Mouse (Mus musculus) gastrocnemius, adult 8-10 months (tissue): ENCODE data around the gene Rarres2. TPM values are rescaled to one million over a fixed set of nuclear protein-coding genes. Genes with fewer than 3 reads are reported as not detected.
A peak's percentile ranks its signal among the peaks of the same experiment; 100 is the strongest.
"Not testable (repeated sequence)": the region's sequence is repeated elsewhere in the genome, so short reads cannot be mapped to it uniquely, and the experiment has no call there.

Source experiments
- DNase-seq, 2 experiments: peaks; one replicate each; pipeline ENCODE4 v3.0.0; 2022; ENCODE audit warnings: low spot score in 2 of 2
- total RNA-seq, 4 experiments: library from RNA; stranded (reverse); gene quantifications; 2 replicates each; pipeline ENCODE4 v1.2.4; 2022

Rarres2 gene
- total RNA-seq, 4 experiments from 2014 or later: 7.5 to 24.6 (median 14.4) TPM

- peak; percentile 76 to 87 for DNase-seq
Observed at GRCm38 (mm10) chr6:48541560-48542450, 30.8 kb downstream of the Rarres2 start.

- DNase-seq: no peak
Observed at GRCm38 (mm10) chr6:48540721-48541120, 31.9 kb downstream of the Rarres2 start.

GRCm38 (mm10) chr6:48539860-48540259 lies 32.7 kb downstream of the Rarres2 start:
- DNase-seq: no peak

GRCm38 (mm10) chr6:48538841-48539737 lies 33.5 kb downstream of the Rarres2 start:
- peak; percentile 70 to 77 for DNase-seq

GRCm38 (mm10) chr6:48537105-48537954 lies 35.3 kb downstream of the Rarres2 start, which contains the start of gene Atp6v0e2:
Atp6v0e2 (plus strand) TSS chr6:48537615.
- peak; percentile 58 to 82 for DNase-seq

- DNase-seq: no peak
Observed at GRCm38 (mm10) chr6:48536091-48536490, 36.5 kb downstream of the Rarres2 start.

GRCm38 (mm10) chr6:48534913-48535312 lies 37.7 kb downstream of the Rarres2 start:
- DNase-seq: no peak

- DNase-seq: no peak
Observed at GRCm38 (mm10) chr6:48533475-48533874, 39.1 kb downstream of the Rarres2 start.

- no peak for DNase-seq
Observed at GRCm38 (mm10) chr6:48530862-48531261, 41.7 kb downstream of the Rarres2 start.

GRCm38 (mm10) chr6:48529871-48530440 lies 42.6 kb downstream of the Rarres2 start:
- no peak for DNase-seq

GRCm38 (mm10) chr6:48529261-48529660 lies 43.3 kb downstream of the Rarres2 start:
- DNase-seq: no peak

GRCm38 (mm10) chr6:48527901-48528300 lies 44.7 kb downstream of the Rarres2 start:
- no peak for DNase-seq

GRCm38 (mm10) chr6:48524882-48525281 lies 47.7 kb downstream of the Rarres2 start:
- DNase-seq: not testable (repeated sequence)

Other genes starting within 250 kb of the Rarres2 start
- 10 to 100 TPM; 15.6 to 18.6 (median 18.1) TPM for gene Krba1, start 177.2 kb downstream of the Rarres2 start, total RNA-seq
- gene Zfp467, start 127.0 kb downstream of the Rarres2 start, total RNA-seq: 10 to 100 TPM; 42.9 to 63.5 (median 51.4) TPM
- gene Sspo, start 124.6 kb downstream of the Rarres2 start, total RNA-seq: 1 to 10 TPM in 1 of 4 experiments, under 1 TPM in 3; 0.24 to 1.1 (median 0.37) TPM
- gene Atp6v0e2, start 35.2 kb downstream of the Rarres2 start, total RNA-seq: 10 to 100 TPM; 41.6 to 49.2 (median 43.6) TPM
- 10 to 100 TPM; 20.8 to 25.0 (median 22.9) TPM for gene Lrrc61, start 18.0 kb downstream of the Rarres2 start, total RNA-seq
- not detected for gene Gm45021, start 16.8 kb upstream of the Rarres2 start, total RNA-seq
- gene Repin1, start 21.1 kb upstream of the Rarres2 start, total RNA-seq: 10 to 100 TPM; 28.9 to 35.0 (median 33.6) TPM
- gene Gm44965, start 21.2 kb upstream of the Rarres2 start, total RNA-seq: 1 to 10 TPM in 2 of 4 experiments, not detected in 2; 4.4 to 9.4 TPM
- 10 to 100 TPM in 2 of 4 experiments, 1 to 10 TPM in 2; 8.8 to 12.1 (median 9.9) TPM for gene Zfp775, start 29.3 kb upstream of the Rarres2 start, total RNA-seq
- gene AI854703, start 54.0 kb upstream of the Rarres2 start, total RNA-seq: 1 to 10 TPM in 1 of 4 experiments, under 1 TPM in 3; 0.56 to 1.2 (median 0.71) TPM
- gene Gimap8, start 74.4 kb upstream of the Rarres2 start, total RNA-seq: 1 to 10 TPM; 1.3 to 2.0 (median 1.5) TPM
- 1 to 10 TPM in 1 of 4 experiments, under 1 TPM in 3; 0.40 to 1.0 (median 0.62) TPM for gene Gimap9, start 103.3 kb upstream of the Rarres2 start, total RNA-seq
- 1 to 10 TPM; 2.5 to 4.5 (median 3.9) TPM for gene Gimap4, start 111.8 kb upstream of the Rarres2 start, total RNA-seq
- gene Gimap6, start 135.4 kb upstream of the Rarres2 start, total RNA-seq: 1 to 10 TPM; 8.4 to 9.9 (median 9.1) TPM
- 1 to 10 TPM in 3 of 4 experiments, not detected in 1; 1.2 to 2.4 (median 1.4) TPM for gene Gm28053, start 145.8 kb upstream of the Rarres2 start, total RNA-seq
- not detected for gene Gimap7, start 145.8 kb upstream of the Rarres2 start, total RNA-seq
- gene Gimap1, start 166.3 kb upstream of the Rarres2 start, total RNA-seq: 1 to 10 TPM; 1.5 to 3.1 (median 2.2) TPM
- gene Gimap5, start 173.4 kb upstream of the Rarres2 start, total RNA-seq: 1 to 10 TPM in 3 of 4 experiments, under 1 TPM in 1; 0.82 to 1.5 (median 1.2) TPM
- gene Gimap3, start 198.1 kb upstream of the Rarres2 start, total RNA-seq: not detected